Mouse (Mus musculus): ENCODE data around the gene Acin1. TPM values are rescaled to one million over a fixed set of nuclear protein-coding genes. Genes with fewer than 3 reads are reported as not detected.

The Acin1 gene
- polyA plus RNA-seq, 1 experiment from 2014 or later = 150 TPM

- Histone ChIP-seq H3K36me3 (replicated peaks) (peaks cover 71% of the 10 kb centered on the region), H3K4me3 (no peak overlapping the region), H3K4me1 (peaks cover 9% of the 10 kb centered on the region; the same call in 1 of the 2 replicates), H3K9me3 (peaks cover 8% of the 10 kb centered on the region; the same call in 1 of the 2 replicates), H3K27me3 (replicated peaks; ENCODE audit: low read depth, poor library complexity, severe bottlenecking) (no peaks in the 10 kb centered on the region; the same call in 1 of the 2 replicates), H3K27ac (replicated peaks) (no peak overlapping the region)
- no peak for DNase-seq (ENCODE audit: low spot score)
- WGBS = 93% methylated on average over 3 of the region's 3 CpGs
These were observed 92.7 kb downstream of the Acin1 start for GRCm38 (mm10) chr14:54594055-54594454.

GRCm38 (mm10) chr14:54592319-54592934, 94.3 kb downstream of the Acin1 start:
- Histone ChIP-seq H3K4me1 (peaks cover 9% of the 10 kb centered on the region; the same call in 1 of the 2 replicates), H3K4me3 (no peak overlapping the region), H3K27me3 (replicated peaks; ENCODE audit: low read depth, poor library complexity, severe bottlenecking) (no peaks in the 10 kb centered on the region; the same call in 1 of the 2 replicates), H3K9me3 (peaks cover 8% of the 10 kb centered on the region; the same call in 1 of the 2 replicates), H3K36me3 (replicated peaks) (peaks cover 66% of the 10 kb centered on the region), H3K27ac (replicated peaks) (peak overlapping the region; percentile 10; the same call in 1 of the 2 replicates)
- DNase-seq (ENCODE audit: low spot score) = no peak
- WGBS = 79% methylated on average over 10 of the region's 10 CpGs

MicroRNAs encoded within 50 kb of the gene (microRNA counts, 519-probe panel; counts per million panel counts)
- microRNA mmu-miR-686 = 188 counts per million, percentile 57 among the panel's probes with 10 or more counts

Small RNAs within 50 kb of the gene (microRNA-seq; reads per million reads assigned to microRNA genes)
- gene Mir686 = not detected
- gene Mir6948 = not detected

Other genes starting within 250 kb of the Acin1 start
- gene Lrp10, start 222.8 kb downstream of the Acin1 start, polyA plus RNA-seq (2016; fragmentation: Nextera tagmentation; extraction: Ambion mirVana) = 23.2 and 23.4 TPM in 2 replicates
- 9.1 and 9.9 TPM in 2 replicates for gene Rem2, start 210.8 kb downstream of the Acin1 start, polyA plus RNA-seq (2016; fragmentation: Nextera tagmentation; extraction: Ambion mirVana)
- 139 and 149 TPM in 2 replicates for gene Prmt5, start 169.4 kb downstream of the Acin1 start, polyA plus RNA-seq (2016; fragmentation: Nextera tagmentation; extraction: Ambion mirVana)
- 58.9 and 60.5 TPM in 2 replicates for gene Haus4, start 132.3 kb downstream of the Acin1 start, polyA plus RNA-seq (2016; fragmentation: Nextera tagmentation; extraction: Ambion mirVana)
- gene Ajuba, start 109.4 kb downstream of the Acin1 start, polyA plus RNA-seq (2016; fragmentation: Nextera tagmentation; extraction: Ambion mirVana) = 79.7 and 95.4 TPM in 2 replicates
- gene 4931414P19Rik, start 80.9 kb downstream of the Acin1 start, polyA plus RNA-seq (2016; fragmentation: Nextera tagmentation; extraction: Ambion mirVana) = 9.3 and 12.4 TPM in 2 replicates
- 486 and 490 TPM in 2 replicates for gene Psmb5, start 68.9 kb downstream of the Acin1 start, polyA plus RNA-seq (2016; fragmentation: Nextera tagmentation; extraction: Ambion mirVana)
- gene Psmb11, start 65.5 kb downstream of the Acin1 start, polyA plus RNA-seq (2016; fragmentation: Nextera tagmentation; extraction: Ambion mirVana) = 0.04 and 0.12 TPM in 2 replicates
- not detected in 2 replicates for gene Gm17606, start 46.0 kb downstream of the Acin1 start, polyA plus RNA-seq (2016; fragmentation: Nextera tagmentation; extraction: Ambion mirVana)
- 5.3 and 6.0 TPM in 2 replicates for gene Cdh24, start 45.6 kb downstream of the Acin1 start, polyA plus RNA-seq (2016; fragmentation: Nextera tagmentation; extraction: Ambion mirVana)
- 115 and 116 TPM in 2 replicates for gene 1700123O20Rik, start 715 bp downstream of the Acin1 start, polyA plus RNA-seq (2016; fragmentation: Nextera tagmentation; extraction: Ambion mirVana)
- gene Gm29776, start 11.9 kb upstream of the Acin1 start, polyA plus RNA-seq (2016; fragmentation: Nextera tagmentation; extraction: Ambion mirVana) = 0.10 and 0.12 TPM in 2 replicates
- not detected in 2 replicates for gene Cebpe, start 25.2 kb upstream of the Acin1 start, polyA plus RNA-seq (2016; fragmentation: Nextera tagmentation; extraction: Ambion mirVana)
- gene Slc7a8, start 95.0 kb upstream of the Acin1 start, polyA plus RNA-seq (2016; fragmentation: Nextera tagmentation; extraction: Ambion mirVana) = 1.3 and 1.6 TPM in 2 replicates
- gene Rnf212b, start 127.2 kb upstream of the Acin1 start, polyA plus RNA-seq (2016; fragmentation: Nextera tagmentation; extraction: Ambion mirVana) = not detected in 2 replicates
- gene Homez, start 184.0 kb upstream of the Acin1 start, polyA plus RNA-seq (2016; fragmentation: Nextera tagmentation; extraction: Ambion mirVana) = 20.3 and 22.1 TPM in 2 replicates
- 0.56 and 0.60 TPM in 2 replicates for gene Ppp1r3e, start 190.6 kb upstream of the Acin1 start, polyA plus RNA-seq (2016; fragmentation: Nextera tagmentation; extraction: Ambion mirVana)
- gene Bcl2l2, start 196.4 kb upstream of the Acin1 start, polyA plus RNA-seq (2016; fragmentation: Nextera tagmentation; extraction: Ambion mirVana) = 2.3 and 2.5 TPM in 2 replicates
- gene Gm20521, start 196.5 kb upstream of the Acin1 start, polyA plus RNA-seq (2016; fragmentation: Nextera tagmentation; extraction: Ambion mirVana) = 0.14 and 0.25 TPM in 2 replicates
- 173 TPM in 2 replicates for gene Pabpn1, start 205.6 kb upstream of the Acin1 start, polyA plus RNA-seq (2016; fragmentation: Nextera tagmentation; extraction: Ambion mirVana)
- gene Slc22a17, start 226.2 kb upstream of the Acin1 start, polyA plus RNA-seq (2016; fragmentation: Nextera tagmentation; extraction: Ambion mirVana) = 41.4 and 45.7 TPM in 2 replicates
- 42.4 and 42.9 TPM in 2 replicates for gene Efs, start 239.2 kb upstream of the Acin1 start, polyA plus RNA-seq (2016; fragmentation: Nextera tagmentation; extraction: Ambion mirVana)
- 0.14 TPM in 1 of 2 replicates, not detected in the other for gene Il25, start 245.8 kb upstream of the Acin1 start, polyA plus RNA-seq (2016; fragmentation: Nextera tagmentation; extraction: Ambion mirVana)
- 2.2 and 2.7 TPM in 2 replicates for gene Cmtm5, start 249.3 kb upstream of the Acin1 start, polyA plus RNA-seq (2016; fragmentation: Nextera tagmentation; extraction: Ambion mirVana)

Data from embryonic facial prominence, embryonic 10.5 days (tissue).